Mouse (Mus musculus): ENCODE results near the gene Hdgfl3. TPM values are rescaled to one million over a fixed set of nuclear protein-coding genes. Genes with fewer than 3 reads are reported as not detected.

The Hdgfl3 gene
- total and polyA plus RNA-seq, 3 experiments: 0.26 TPM; not detected in 2

GRCm38 (mm10) chr7:81861921-81862320 is 72.4 kb downstream of the Hdgfl3 start:
- H3K9ac ChIP-seq (ENCODE audit: control insufficient read depth, low read depth, low read length, poor library complexity, severe bottlenecking): no peak overlapping the region
- H3K4me1 ChIP-seq (ENCODE audit: control insufficient read depth in 1 of 2, insufficient read depth in 2 of 2, low read length in 2 of 2): peaks cover 0 to 17% of the 10 kb centered on the region in 2 experiments; a peak in 3 of 4 replicates
- no peaks in the 10 kb centered on the region for H3K79me2 ChIP-seq (ENCODE audit: control insufficient read depth, insufficient read depth, low read length, poor library complexity)
- no peak overlapping the region for H3K27ac ChIP-seq (ENCODE audit: control insufficient read depth, low read depth, low read length)
- no peak overlapping the region for H3K4me3 ChIP-seq (ENCODE audit: control insufficient read depth in 1 of 2, insufficient read depth in 1 of 2, low read depth in 2 of 2, low read length in 2 of 2)
- no peak for DNase-seq (ENCODE audit: low read depth, low spot score)
- H3K27me3 ChIP-seq (ENCODE audit: control insufficient read depth in 1 of 2, insufficient read depth in 2 of 2, low read length in 2 of 2): no peaks in the 10 kb centered on the region
- TF ChIP-seq RCOR1 (IDR thresholded peaks at IDR 0.05; ENCODE audit: low read depth, low read length) (no peak), BHLHE40 (IDR thresholded peaks at IDR 0.05; ENCODE audit: borderline replicate concordance, low read depth, low read length) (no peak)
- H3K36me3 ChIP-seq (ENCODE audit: control insufficient read depth in 1 of 2, insufficient read depth in 2 of 2, low read length in 2 of 2): no peaks in the 10 kb centered on the region
- H3K9me3 ChIP-seq (replicated peaks; ENCODE audit: insufficient read depth, low read length): no peaks in the 10 kb centered on the region

- no peak overlapping the region for H3K27ac ChIP-seq (ENCODE audit: control insufficient read depth, low read depth, low read length)
- no peaks in the 10 kb centered on the region for H3K36me3 ChIP-seq (ENCODE audit: control insufficient read depth in 1 of 2, insufficient read depth in 2 of 2, low read length in 2 of 2)
- H3K9me3 ChIP-seq (replicated peaks; ENCODE audit: insufficient read depth, low read length): no peaks in the 10 kb centered on the region
- DNase-seq (ENCODE audit: low read depth, low spot score): no peak
- TF ChIP-seq HCFC1 (IDR thresholded peaks at IDR 0.05; ENCODE audit: low read depth, low read length): no peak
- TF ChIP-seq ZKSCAN1 (IDR thresholded peaks at IDR 0.05; ENCODE audit: low read depth, low read length): no peak
- TF ChIP-seq E2F4 (IDR thresholded peaks at IDR 0.05; ENCODE audit: borderline replicate concordance, low read depth, low read length): no peak
- TF ChIP-seq USF1 (IDR thresholded peaks at IDR 0.05; ENCODE audit: low read depth, low read length): no peak
- no peak overlapping the region for H3K4me3 ChIP-seq (ENCODE audit: control insufficient read depth in 1 of 2, insufficient read depth in 1 of 2, low read depth in 2 of 2, low read length in 2 of 2)
- no peak overlapping the region for H3K9ac ChIP-seq (ENCODE audit: control insufficient read depth, low read depth, low read length, poor library complexity, severe bottlenecking)
- peaks cover 0 to 17% of the 10 kb centered on the region in 2 experiments; a peak in 3 of 4 replicates for H3K4me1 ChIP-seq (ENCODE audit: control insufficient read depth in 1 of 2, insufficient read depth in 2 of 2, low read length in 2 of 2)
- H3K79me2 ChIP-seq (ENCODE audit: control insufficient read depth, insufficient read depth, low read length, poor library complexity): no peaks in the 10 kb centered on the region
- no peaks in the 10 kb centered on the region for H3K27me3 ChIP-seq (ENCODE audit: control insufficient read depth in 1 of 2, insufficient read depth in 2 of 2, low read length in 2 of 2)
Observed at GRCm38 (mm10) chr7:81861461-81861860, 72.8 kb downstream of the Hdgfl3 start.

DNA sequence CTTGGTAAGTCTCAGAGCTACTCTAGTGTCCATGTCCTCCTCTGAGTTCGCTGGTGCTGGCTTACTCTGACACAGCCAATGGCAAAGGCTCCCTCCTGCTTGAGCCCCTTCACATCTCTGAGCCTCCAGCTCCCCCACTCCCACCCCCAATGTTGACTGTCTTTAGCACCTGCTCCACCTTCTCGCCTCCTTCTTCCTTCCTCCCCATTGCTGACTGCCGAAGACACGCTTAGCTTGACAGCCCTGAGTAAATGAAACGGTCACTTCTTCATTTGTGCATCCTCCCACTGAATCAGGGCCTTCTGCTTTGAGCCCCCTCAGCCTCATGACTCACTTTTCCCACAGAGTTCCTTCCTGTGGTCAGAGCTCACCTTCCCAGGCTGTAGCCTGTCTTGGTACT is 73.3 kb downstream of the Hdgfl3 start:
- Histone ChIP-seq H3K4me3 (ENCODE audit: control insufficient read depth in 1 of 2, insufficient read depth in 1 of 2, low read depth in 2 of 2, low read length in 2 of 2) (no peak overlapping the region), H3K27me3 (ENCODE audit: control insufficient read depth in 1 of 2, insufficient read depth in 2 of 2, low read length in 2 of 2) (no peaks in the 10 kb centered on the region), H3K9ac (ENCODE audit: control insufficient read depth, low read depth, low read length, poor library complexity, severe bottlenecking) (no peak overlapping the region), H3K79me2 (ENCODE audit: control insufficient read depth, insufficient read depth, low read length, poor library complexity) (no peaks in the 10 kb centered on the region), H3K27ac (ENCODE audit: control insufficient read depth, low read depth, low read length) (no peak overlapping the region), H3K4me1 (ENCODE audit: control insufficient read depth in 1 of 2, insufficient read depth in 2 of 2, low read length in 2 of 2) (peaks cover 0 to 17% of the 10 kb centered on the region in 2 experiments; a peak in 3 of 4 replicates), H3K9me3 (replicated peaks; ENCODE audit: insufficient read depth, low read length) (no peaks in the 10 kb centered on the region), H3K36me3 (ENCODE audit: control insufficient read depth in 1 of 2, insufficient read depth in 2 of 2, low read length in 2 of 2) (no peaks in the 10 kb centered on the region)
- TF ChIP-seq MAFK (IDR thresholded peaks at IDR 0.05; ENCODE audit: borderline replicate concordance, low read depth, low read length) (no peak), EP300 (IDR thresholded peaks at IDR 0.05; ENCODE audit: low read depth in 1 of 2, low read length in 2 of 2) (no peak), RAD21 (IDR thresholded peaks at IDR 0.05; ENCODE audit: low read depth, low read length) (no peak), JUND (IDR thresholded peaks at IDR 0.05; ENCODE audit: low read depth, low read length) (no peak), TBP (IDR thresholded peaks at IDR 0.05; ENCODE audit: low read depth, low read length) (no peak), MXI1 (IDR thresholded peaks at IDR 0.05; ENCODE audit: low read depth, low read length) (no peak), SMC3 (IDR thresholded peaks at IDR 0.05; ENCODE audit: low read depth, low read length) (no peak), HCFC1 (IDR thresholded peaks at IDR 0.05; ENCODE audit: low read depth, low read length) (no peak), ZKSCAN1 (IDR thresholded peaks at IDR 0.05; ENCODE audit: low read depth, low read length) (no peak), ETS1 (IDR thresholded peaks at IDR 0.05; ENCODE audit: low read depth, low read length) (no peak), NELFE (IDR thresholded peaks at IDR 0.05; ENCODE audit: low read depth, low read length) (no peak), GABPA (IDR thresholded peaks at IDR 0.05; ENCODE audit: low read depth, low read length) (no peak)
- DNase-seq (ENCODE audit: low read depth, low spot score): peak; percentile 17

Measured in MEL (cell line).